ENCODE assay signal across 9 mouse cellular contexts in the genomic region with DNA sequence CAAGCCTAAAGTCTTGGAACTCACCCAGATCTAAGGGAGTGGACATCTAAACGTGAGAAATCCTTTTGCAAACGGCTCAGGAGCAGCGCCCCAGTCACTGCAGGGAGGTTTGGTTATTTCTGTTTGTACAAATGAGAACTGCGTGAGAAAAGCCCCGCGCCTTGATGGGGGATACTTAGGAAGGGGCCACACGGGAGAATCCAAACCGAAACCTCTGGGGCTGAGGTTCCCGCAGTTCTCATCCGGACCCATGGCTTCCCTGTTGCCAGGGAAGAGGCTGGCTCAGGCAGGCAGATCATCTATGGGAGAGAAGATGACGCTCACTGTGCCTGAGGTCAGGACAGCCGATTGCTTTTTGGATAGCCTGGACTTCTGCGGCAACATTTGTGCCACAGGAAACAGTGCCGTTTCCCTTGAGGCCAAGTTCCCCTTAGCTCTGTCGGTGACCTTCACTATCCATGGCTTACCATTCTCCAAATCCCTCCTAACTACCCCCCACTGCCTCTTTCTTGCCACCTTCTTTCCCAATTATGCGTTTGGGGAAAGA.
A peak's percentile ranks its signal among the peaks of the same experiment; 100 is the strongest.
DNase-seq lines count a peak whose midpoint lies in the region; ATAC-seq and TF ChIP-seq lines count a peak whose summit lies in the region.
"Had no signal": no experiment of that assay in that cellular context is flagged by ENCODE, and none has a peak within 500 bp of the region (broad histone marks: within the 10 kb centered on the region; RNA-seq: fewer than 3 reads in every experiment).

No protein-coding gene starts in this region.

- H3K27me3 ChIP-seq in heart, embryonic 10.5 days (ENCODE audit: insufficient read depth, poor library complexity, severe bottlenecking) = peaks cover 8% of the 10 kb centered on the region
- H3K27me3 ChIP-seq in midbrain, embryonic 14.5 days (ENCODE audit: control insufficient read depth, insufficient read depth, low read length) = no peaks in the 10 kb centered on the region
- peaks cover 6% of the 10 kb centered on the region; the same call in 1 of the 2 replicates for H3K27me3 ChIP-seq in midbrain, embryonic 10.5 days (ENCODE audit: low read depth, poor library complexity, severe bottlenecking)
- H3K27me3 ChIP-seq in intestine, embryonic 16.5 days (replicated peaks; ENCODE audit: control insufficient read depth, insufficient read depth, low read length) = no peaks in the 10 kb centered on the region
- H3K27me3 ChIP-seq in small intestine, adult 2 months (ENCODE audit: control insufficient read depth, insufficient read depth, low read length) = no peaks in the 10 kb centered on the region

- H3K9me3 ChIP-seq in heart, embryonic 10.5 days = no peaks in the 10 kb centered on the region
- no peaks in the 10 kb centered on the region for H3K9me3 ChIP-seq in midbrain, embryonic 14.5 days (ENCODE audit: control insufficient read depth, low read length)
- no peaks in the 10 kb centered on the region for H3K9me3 ChIP-seq in midbrain, embryonic 10.5 days (replicated peaks)
- no peaks in the 10 kb centered on the region for H3K9me3 ChIP-seq in intestine, embryonic 16.5 days (ENCODE audit: control insufficient read depth, low read length)

- 29% methylated on average over 16 of the region's 16 CpGs for WGBS in heart, embryonic 10.5 days
- whole genome bisulfite sequencing in midbrain, embryonic 14.5 days = 62% methylated on average over 16 of the region's 16 CpGs
- 55% methylated on average over 16 of the region's 16 CpGs for WGBS in midbrain, embryonic 10.5 days
- 40% methylated on average over 16 of the region's 16 CpGs for WGBS in intestine, embryonic 16.5 days
- 23% methylated on average over 16 of the region's 16 CpGs for WGBS in small intestine, adult 2 months

- no peak for TF ChIP-seq CTCF in small intestine, adult 2 months (IDR thresholded peaks at IDR 0.05; ENCODE audit: extremely low read depth, insufficient read length, insufficient replicate concordance, low read depth, low read length)

- TF ChIP-seq POLR2A in small intestine, adult 2 months (IDR thresholded peaks at IDR 0.05; ENCODE audit: low read depth, low read length) = no peak

- H3K27ac ChIP-seq in heart, embryonic 10.5 days = no peak overlapping the region
- no peak overlapping the region for H3K27ac ChIP-seq in midbrain, embryonic 14.5 days (replicated peaks; ENCODE audit: low read depth, low read length)
- no peak overlapping the region for H3K27ac ChIP-seq in midbrain, embryonic 10.5 days (replicated peaks)
- H3K27ac ChIP-seq in intestine, embryonic 16.5 days (ENCODE audit: low read length) = no peak overlapping the region
- H3K27ac ChIP-seq in small intestine, adult 2 months (ENCODE audit: insufficient read depth, low read depth, low read length) = no peak overlapping the region

- 0 out of 2 replicates have a peak overlapping the region, but pooled peaks have one; percentile 8 for H3K4me2 ChIP-seq in midbrain, embryonic 14.5 days (ENCODE audit: low read length)
- peak overlapping the region; percentile 45 for H3K4me2 ChIP-seq in intestine, embryonic 16.5 days (ENCODE audit: low read depth, low read length)

- H3K36me3 ChIP-seq in heart, embryonic 10.5 days = no peaks in the 10 kb centered on the region
- H3K36me3 ChIP-seq in midbrain, embryonic 14.5 days (ENCODE audit: control insufficient read depth, insufficient read depth, low read length) = no peaks in the 10 kb centered on the region
- H3K36me3 ChIP-seq in midbrain, embryonic 10.5 days = no peaks in the 10 kb centered on the region
- no peaks in the 10 kb centered on the region for H3K36me3 ChIP-seq in intestine, embryonic 16.5 days (ENCODE audit: control insufficient read depth, insufficient read depth, low read length)
- H3K36me3 ChIP-seq in small intestine, adult 2 months (ENCODE audit: control insufficient read depth, insufficient read depth, low read length) = no peaks in the 10 kb centered on the region

- H3K4me3 ChIP-seq in heart, embryonic 10.5 days = peak overlapping the region; percentile 39
- no peak overlapping the region for H3K4me3 ChIP-seq in midbrain, embryonic 14.5 days (replicated peaks; ENCODE audit: low read depth, low read length)
- no peak overlapping the region for H3K4me3 ChIP-seq in midbrain, embryonic 10.5 days
- peak overlapping the region; percentile 29 for H3K4me3 ChIP-seq in intestine, embryonic 16.5 days (ENCODE audit: low read length)
- peak overlapping the region; percentile 43 for H3K4me3 ChIP-seq in small intestine, adult 2 months (ENCODE audit: low read depth, low read length)

- ATAC-seq in midbrain, embryonic 14.5 days (ENCODE audit: low FRiP score, low TSS enrichment) = no peak
- no peak for ATAC-seq in intestine, embryonic 16.5 days

- no peak for DNase-seq in heart, embryonic 10.5 days (ENCODE audit: low spot score)
- DNase-seq in heart, postnatal 14 days = no peak
- no peak for DNase-seq in midbrain, embryonic 14.5 days
- no peak for DNase-seq in midbrain, embryonic 10.5 days (ENCODE audit: low spot score)
- DNase-seq in frontal cortex, postnatal 10 days (ENCODE audit: low spot score in 2 of 2) = no peak
- DNase-seq in adrenal gland, adult 18-20 months (ENCODE audit: low spot score in 2 of 2) = no peak
- DNase-seq: spleen, adult 18-20 months had no signal

- H3K9ac ChIP-seq in midbrain, embryonic 14.5 days (replicated peaks; ENCODE audit: low read length) = no peak overlapping the region
- H3K9ac ChIP-seq in intestine, embryonic 16.5 days (ENCODE audit: low read depth, low read length) = peak overlapping the region; percentile 22; the same call in 1 of the 2 replicates

- intact Hi-C loops in heart, postnatal 14 days (cut with DNase I) = loop anchor here (2.0 to 10.0 kb wide), 7 partner anchors 329 to 1055 kb away; a partner anchor contains a TSS

- peaks cover 7% of the 10 kb centered on the region; the same call in 1 of the 2 replicates for H3K4me1 ChIP-seq in heart, embryonic 10.5 days
- no peaks in the 10 kb centered on the region for H3K4me1 ChIP-seq in midbrain, embryonic 14.5 days (ENCODE audit: control insufficient read depth, insufficient read depth, low read length)
- no peaks in the 10 kb centered on the region; the same call in 1 of the 2 replicates for H3K4me1 ChIP-seq in midbrain, embryonic 10.5 days
- H3K4me1 ChIP-seq in intestine, embryonic 16.5 days (ENCODE audit: control insufficient read depth, insufficient read depth, low read length) = no peaks in the 10 kb centered on the region
- no peaks in the 10 kb centered on the region; the same call in 1 of the 2 replicates for H3K4me1 ChIP-seq in small intestine, adult 2 months (ENCODE audit: control insufficient read depth, insufficient read depth, insufficient read length, low read length)

Comparison
In these comparisons a context has a peak if more than half of its experiments do, and no peak if none do; other contexts are left out.
1. H3K4me3 ChIP-seq: peak in heart, embryonic 10.5 days (single experiment), intestine, embryonic 16.5 days (single experiment) and small intestine, adult 2 months (single experiment); none in midbrain, embryonic 14.5 days (single experiment) and midbrain, embryonic 10.5 days (single experiment).